ENCODE assay signal across 8 mouse cellular contexts in genomic region chr12:39998070-39998852, GRCm38 (mm10). TPM values are rescaled to one million over a fixed set of nuclear protein-coding genes. Genes with fewer than 3 reads are reported as not detected.
A peak's percentile ranks its signal among the peaks of the same experiment; 100 is the strongest.
DNase-seq lines count a peak whose midpoint lies in the region; ATAC-seq and TF ChIP-seq lines count a peak whose summit lies in the region.

No protein-coding gene starts in this region.

- H3K9me3 ChIP-seq in liver, embryonic 11.5 days (ENCODE audit: control insufficient read depth, low read length) = no peaks in the 10 kb centered on the region
- no peaks in the 10 kb centered on the region for H3K9me3 ChIP-seq in heart, embryonic 12.5 days (replicated peaks)
- H3K9me3 ChIP-seq in limb, embryonic 10.5 days (replicated peaks) = no peaks in the 10 kb centered on the region
- H3K9me3 ChIP-seq in neural tube, embryonic 14.5 days (ENCODE audit: control insufficient read depth, low read length) = no peaks in the 10 kb centered on the region

- no peak for TF ChIP-seq POLR2A in liver, adult 2 months (IDR thresholded peaks at IDR 0.05; ENCODE audit: extremely low read depth, insufficient read depth, low read length)

- DNase-seq in liver, adult 2 months (ENCODE audit: extremely low read depth, low read depth, low spot score) = peak; percentile 38
- no peak for DNase-seq in liver, embryonic 11.5 days (ENCODE audit: low spot score)
- no peak for DNase-seq in limb, embryonic 10.5 days (ENCODE audit: low spot score)
- DNase-seq in layer of hippocampus, adult 2 months (ENCODE audit: low spot score in 2 of 2) = no peak
- DNase-seq in cerebellum, adult 9-10 months = no peak
- no peak for DNase-seq in thymus, postnatal 4 days

- no peak overlapping the region for H3K4me3 ChIP-seq in liver, adult 2 months (ENCODE audit: insufficient read depth, low read depth, low read length)
- no peak overlapping the region for H3K4me3 ChIP-seq in liver, embryonic 11.5 days (ENCODE audit: low read depth, low read length)
- H3K4me3 ChIP-seq in heart, embryonic 12.5 days = no peak overlapping the region
- no peak overlapping the region for H3K4me3 ChIP-seq in limb, embryonic 10.5 days
- H3K4me3 ChIP-seq in neural tube, embryonic 14.5 days (ENCODE audit: low read depth, low read length) = no peak overlapping the region
- no peak overlapping the region for H3K4me3 ChIP-seq in layer of hippocampus, adult 2 months

- no peak; the same call in 1 of the 2 replicates for ATAC-seq in liver, embryonic 11.5 days (replicated peaks; ENCODE audit: low FRiP score)
- ATAC-seq in heart, embryonic 12.5 days (ENCODE audit: insufficient number of reproducible peaks, low FRiP score) = peak; percentile 80
- peak; percentile 66; the same call in 1 of the 2 replicates for ATAC-seq in neural tube, embryonic 14.5 days (ENCODE audit: low read depth)

- peaks cover 4% of the 10 kb centered on the region; the same call in 1 of the 2 replicates for H3K4me1 ChIP-seq in liver, adult 2 months (ENCODE audit: control insufficient read depth, insufficient read depth, low read length)
- H3K4me1 ChIP-seq in liver, embryonic 11.5 days (replicated peaks; ENCODE audit: control insufficient read depth, insufficient read depth, low read length) = no peaks in the 10 kb centered on the region
- H3K4me1 ChIP-seq in heart, embryonic 12.5 days (replicated peaks) = peaks cover 9% of the 10 kb centered on the region
- H3K4me1 ChIP-seq in limb, embryonic 10.5 days = peaks cover 18% of the 10 kb centered on the region
- no peaks in the 10 kb centered on the region for H3K4me1 ChIP-seq in neural tube, embryonic 14.5 days (ENCODE audit: control insufficient read depth, insufficient read depth, low read length)

- H3K4me2 ChIP-seq in liver, embryonic 11.5 days = no peak overlapping the region; the same call in 1 of the 2 replicates
- peak overlapping the region; percentile 24; the same call in 1 of the 2 replicates for H3K4me2 ChIP-seq in heart, embryonic 12.5 days
- H3K4me2 ChIP-seq in neural tube, embryonic 14.5 days (ENCODE audit: low read depth, low read length) = no peak overlapping the region

- no peaks in the 10 kb centered on the region for H3K27me3 ChIP-seq in liver, adult 2 months (ENCODE audit: control insufficient read depth, insufficient read depth, low read length)
- H3K27me3 ChIP-seq in liver, embryonic 11.5 days (replicated peaks; ENCODE audit: control insufficient read depth, insufficient read depth, low read length) = no peaks in the 10 kb centered on the region
- H3K27me3 ChIP-seq in heart, embryonic 12.5 days (replicated peaks) = no peaks in the 10 kb centered on the region
- no peaks in the 10 kb centered on the region for H3K27me3 ChIP-seq in limb, embryonic 10.5 days (ENCODE audit: low read depth, poor library complexity, severe bottlenecking)
- no peaks in the 10 kb centered on the region for H3K27me3 ChIP-seq in neural tube, embryonic 14.5 days (ENCODE audit: control insufficient read depth, insufficient read depth, low read length)

- no peak overlapping the region for H3K9ac ChIP-seq in liver, adult 2 months (ENCODE audit: low read depth, low read length)
- no peak overlapping the region for H3K9ac ChIP-seq in liver, embryonic 11.5 days (ENCODE audit: low read depth, low read length)
- no peak overlapping the region for H3K9ac ChIP-seq in heart, embryonic 12.5 days
- no peak overlapping the region for H3K9ac ChIP-seq in neural tube, embryonic 14.5 days (replicated peaks; ENCODE audit: low read depth, low read length)

- H3K27ac ChIP-seq in liver, adult 2 months (replicated peaks; ENCODE audit: insufficient read depth, low read depth, low read length) = no peak overlapping the region
- no peak overlapping the region for H3K27ac ChIP-seq in liver, embryonic 11.5 days (ENCODE audit: low read depth, low read length)
- H3K27ac ChIP-seq in heart, embryonic 12.5 days (ENCODE audit: poor library complexity, severe bottlenecking) = peak overlapping the region; percentile 47
- H3K27ac ChIP-seq in limb, embryonic 10.5 days = peak overlapping the region; percentile 44; the same call in 1 of the 2 replicates
- H3K27ac ChIP-seq in neural tube, embryonic 14.5 days (ENCODE audit: low read depth, low read length) = no peak overlapping the region
- H3K27ac ChIP-seq in layer of hippocampus, adult 2 months = no peak overlapping the region

- H3K79me2 ChIP-seq in liver, adult 2 months (ENCODE audit: control insufficient read depth, insufficient read depth, low read length) = no peaks in the 10 kb centered on the region

- 31% methylated on average over 9 of the region's 9 CpGs for WGBS in liver, adult 2 months
- WGBS in liver, embryonic 11.5 days = 31% methylated on average over 9 of the region's 9 CpGs
- 17% methylated on average over 9 of the region's 9 CpGs for WGBS in heart, embryonic 12.5 days
- WGBS in limb, embryonic 10.5 days = 18% methylated on average over 9 of the region's 9 CpGs
- 15% methylated on average over 9 of the region's 9 CpGs for WGBS in neural tube, embryonic 14.5 days

- TF ChIP-seq CTCF in liver, adult 2 months (IDR thresholded peaks at IDR 0.05; ENCODE audit: low read depth, low read length) = no peak
- TF ChIP-seq CTCF in layer of hippocampus, adult 2 months (conservative IDR thresholded peaks at IDR 0.05) = no peak

- H3K36me3 ChIP-seq in liver, adult 2 months (ENCODE audit: control insufficient read depth, insufficient read depth, low read length) = no peaks in the 10 kb centered on the region
- no peaks in the 10 kb centered on the region for H3K36me3 ChIP-seq in liver, embryonic 11.5 days (ENCODE audit: control insufficient read depth, insufficient read depth, low read length)
- H3K36me3 ChIP-seq in heart, embryonic 12.5 days = no peaks in the 10 kb centered on the region
- H3K36me3 ChIP-seq in limb, embryonic 10.5 days = no peaks in the 10 kb centered on the region
- no peaks in the 10 kb centered on the region for H3K36me3 ChIP-seq in neural tube, embryonic 14.5 days (ENCODE audit: control insufficient read depth, insufficient read depth, low read length)

RNA-seq across cellular contexts. Expression of gene Arl4a, which starts 39.6 kb away (rescaled TPM):
- total RNA-seq in liver, adult 2 months (2014; rRNA removed) = 12.4 and 16.9 TPM in 2 replicates
- polyA plus RNA-seq in liver, adult 2 months (2012; rRNA removed) = 7.3 and 9.0 TPM in 2 replicates
- 44.9 and 45.3 TPM in 2 replicates for polyA plus RNA-seq in liver, embryonic 11.5 days (2014; fragmentation: Nextera tagmentation; extraction: Ambion mirVana)
- 31.0 and 31.9 TPM in 2 replicates for polyA plus RNA-seq in heart, embryonic 12.5 days (2016; fragmentation: Nextera tagmentation; extraction: Ambion mirVana)
- 16.3 and 23.8 TPM in 2 replicates for polyA plus RNA-seq in limb, embryonic 10.5 days (2016; fragmentation: Nextera tagmentation; extraction: Ambion mirVana)
- 138 and 165 TPM in 2 replicates for polyA plus RNA-seq in neural tube, embryonic 14.5 days (2014; fragmentation: Nextera tagmentation; extraction: Ambion mirVana)
- total RNA-seq in layer of hippocampus, adult 2 months (2021) = 10 to 100 TPM; 29.9 to 30.5 TPM

Comparison
In these comparisons a context has a peak if more than half of its experiments do, and no peak if none do; other contexts are left out.
1. H3K27ac ChIP-seq: peak in heart, embryonic 12.5 days (single experiment) and limb, embryonic 10.5 days (single experiment); none in liver, adult 2 months (single experiment), liver, embryonic 11.5 days (single experiment), neural tube, embryonic 14.5 days (single experiment) and layer of hippocampus, adult 2 months (single experiment).